ENCODE assay signal across 9 mouse cellular contexts in genomic region chr14:24132092-24132491, GRCm38 (mm10).
A peak's percentile ranks its signal among the peaks of the same experiment; 100 is the strongest.
DNase-seq lines count a peak whose midpoint lies in the region; ATAC-seq lines count a peak whose summit lies in the region.
"Had no signal": no experiment of that assay in that cellular context is flagged by ENCODE, and none has a peak within 500 bp of the region (broad histone marks: within the 10 kb centered on the region; RNA-seq: fewer than 3 reads in every experiment).

No protein-coding gene starts in this region.

- no peaks in the 10 kb centered on the region for H3K9me3 ChIP-seq in limb, embryonic 11.5 days (ENCODE audit: control insufficient read depth, low read length)
- no peaks in the 10 kb centered on the region for H3K9me3 ChIP-seq in limb, embryonic 10.5 days (replicated peaks)
- H3K9me3 ChIP-seq: limb, embryonic 13.5 days had no signal

- H3K4me1 ChIP-seq in limb, embryonic 11.5 days (ENCODE audit: control insufficient read depth, insufficient read depth, low read length): no peaks in the 10 kb centered on the region
- no peaks in the 10 kb centered on the region for H3K4me1 ChIP-seq in limb, embryonic 10.5 days
- H3K4me1 ChIP-seq: limb, embryonic 13.5 days had no signal

- H3K27ac ChIP-seq in limb, embryonic 11.5 days (replicated peaks; ENCODE audit: low read depth, low read length): no peak overlapping the region
- H3K27ac ChIP-seq in limb, embryonic 10.5 days: no peak overlapping the region
- H3K27ac ChIP-seq: limb, embryonic 13.5 days had no signal

- ATAC-seq in limb, embryonic 11.5 days (ENCODE audit: insufficient number of reproducible peaks, low FRiP score, low TSS enrichment, low read depth): no peak

- DNase-seq in cerebellum, postnatal 14 days: peak; percentile 29 to 58
- DNase-seq in cerebellum, adult 9-11 months: no peak
- DNase-seq in limb, embryonic 11.5 days (ENCODE audit: low spot score): peak; percentile 58
- DNase-seq in limb, embryonic 10.5 days (ENCODE audit: low spot score): no peak
- peak; percentile 51 for DNase-seq in adrenal gland, postnatal 25 days
- DNase-seq in liver: peak; percentile 66
- no peak for DNase-seq in gastrocnemius, adult 8-10 months (ENCODE audit: low spot score in 2 of 2)
- no peak for DNase-seq in gastrocnemius, postnatal 4 days (ENCODE audit: low spot score in 2 of 2)

- no peak overlapping the region for H3K4me2 ChIP-seq in limb, embryonic 11.5 days (ENCODE audit: low read depth, severe bottlenecking)
- H3K4me2 ChIP-seq: limb, embryonic 13.5 days had no signal

- peaks cover 8% of the 10 kb centered on the region; the same call in 1 of the 2 replicates for H3K36me3 ChIP-seq in limb, embryonic 11.5 days (ENCODE audit: control insufficient read depth, insufficient read depth, low read length)
- H3K36me3 ChIP-seq in limb, embryonic 10.5 days: peaks cover 47% of the 10 kb centered on the region

- WGBS in limb, embryonic 11.5 days: 47% methylated on average over 4 of the region's 4 CpGs
- WGBS in limb, embryonic 10.5 days: 47% methylated on average over 4 of the region's 4 CpGs

- H3K27me3 ChIP-seq in limb, embryonic 11.5 days (ENCODE audit: control insufficient read depth, insufficient read depth, low read length): no peaks in the 10 kb centered on the region
- H3K27me3 ChIP-seq in limb, embryonic 10.5 days (ENCODE audit: low read depth, poor library complexity, severe bottlenecking): no peaks in the 10 kb centered on the region
- H3K27me3 ChIP-seq: limb, embryonic 13.5 days had no signal

- H3K4me3 ChIP-seq in limb, embryonic 11.5 days (ENCODE audit: low read depth, low read length): no peak overlapping the region
- no peak overlapping the region for H3K4me3 ChIP-seq in limb, embryonic 10.5 days
- H3K4me3 ChIP-seq: limb, embryonic 13.5 days had no signal

- H3K9ac ChIP-seq in limb, embryonic 11.5 days (ENCODE audit: low read length): no peak overlapping the region
- H3K9ac ChIP-seq: limb, embryonic 13.5 days had no signal

Comparison
In these comparisons a context has a peak if more than half of its experiments do, and no peak if none do; other contexts are left out.
1. DNase-seq: peak in cerebellum, postnatal 14 days (2 of 2), limb, embryonic 11.5 days (single experiment), adrenal gland, postnatal 25 days (single experiment) and liver (single experiment); none in cerebellum, adult 9-11 months (single experiment), limb, embryonic 10.5 days (single experiment), gastrocnemius, adult 8-10 months (0 of 2) and gastrocnemius, postnatal 4 days (0 of 2).